Mouse (Mus musculus): ENCODE results near the gene Col25a1. TPM values are rescaled to one million over a fixed set of nuclear protein-coding genes. Genes with fewer than 3 reads are reported as not detected.

Gene Col25a1
- polyA plus RNA-seq, 1 experiment, result 2.8 TPM

DNA sequence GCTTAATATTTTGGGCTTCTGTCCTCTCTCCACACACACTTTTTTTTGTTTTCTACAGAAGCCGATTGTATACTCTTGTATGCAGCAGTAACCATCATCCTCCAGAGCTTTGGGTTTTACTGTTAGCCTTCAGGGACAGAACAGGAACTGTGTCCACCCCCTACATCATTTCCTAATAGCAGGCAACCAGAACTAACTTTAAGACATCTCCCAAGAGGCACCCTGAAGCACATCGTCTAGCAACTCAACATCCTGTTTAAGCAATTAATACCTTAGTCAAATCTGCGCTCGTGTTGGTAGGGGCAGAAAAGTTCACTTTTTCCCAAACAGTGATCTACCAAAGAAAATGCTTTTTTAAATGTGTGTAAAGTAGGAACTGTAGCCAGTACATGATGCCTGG, 357.5 kb downstream of the Col25a1 start:
- Histone ChIP-seq H3K36me3 (ENCODE audit: control insufficient read depth, insufficient read depth) (no peaks in the 10 kb centered on the region), H3K27me3 (ENCODE audit: control insufficient read depth, insufficient read depth, insufficient read length) (no peaks in the 10 kb centered on the region), H3K4me3 (no peak overlapping the region), H3ac (ENCODE audit: control insufficient read depth, insufficient read length) (no peak overlapping the region), H3K79me2 (ENCODE audit: control insufficient read depth, insufficient read depth) (no peaks in the 10 kb centered on the region), H3K4me2 (ENCODE audit: low read depth) (no peak overlapping the region)
- no peak for TF ChIP-seq SRF (IDR thresholded peaks at IDR 0.05; ENCODE audit: control insufficient read depth, insufficient read length, low read depth)
- TF ChIP-seq POLR2A (IDR thresholded peaks at IDR 0.05; ENCODE audit: insufficient read length, low read depth), result no peak
- TF ChIP-seq POLR2AphosphoS2 (IDR thresholded peaks at IDR 0.05; ENCODE audit: insufficient read length, low read depth), result no peak
- TF ChIP-seq E2F4 (IDR thresholded peaks at IDR 0.05; ENCODE audit: insufficient read depth), result no peak
- TF ChIP-seq MYOD1 (IDR thresholded peaks at IDR 0.05; ENCODE audit: control insufficient read depth in 1 of 3, insufficient read length in 2 of 3, low read depth in 2 of 3), result no peak
- TF ChIP-seq CEBPB (IDR thresholded peaks at IDR 0.05; ENCODE audit: insufficient read depth, poor library complexity, severe bottlenecking), result no peak
- no peak for TF ChIP-seq MYOG (IDR thresholded peaks at IDR 0.05; ENCODE audit: control insufficient read depth in 1 of 3, insufficient read depth in 1 of 3, insufficient read length in 2 of 3, low read depth in 2 of 3)
- TF ChIP-seq USF1 (IDR thresholded peaks at IDR 0.05; ENCODE audit: low read depth), result no peak
- no peak for TF ChIP-seq REST (IDR thresholded peaks at IDR 0.05; ENCODE audit: insufficient read depth, insufficient read length)
- TF ChIP-seq TCF12 (IDR thresholded peaks at IDR 0.05; ENCODE audit: insufficient read depth, poor library complexity, severe bottlenecking), result no peak
- no peak for TF ChIP-seq MAX (IDR thresholded peaks at IDR 0.05; ENCODE audit: low read depth)

DNA sequence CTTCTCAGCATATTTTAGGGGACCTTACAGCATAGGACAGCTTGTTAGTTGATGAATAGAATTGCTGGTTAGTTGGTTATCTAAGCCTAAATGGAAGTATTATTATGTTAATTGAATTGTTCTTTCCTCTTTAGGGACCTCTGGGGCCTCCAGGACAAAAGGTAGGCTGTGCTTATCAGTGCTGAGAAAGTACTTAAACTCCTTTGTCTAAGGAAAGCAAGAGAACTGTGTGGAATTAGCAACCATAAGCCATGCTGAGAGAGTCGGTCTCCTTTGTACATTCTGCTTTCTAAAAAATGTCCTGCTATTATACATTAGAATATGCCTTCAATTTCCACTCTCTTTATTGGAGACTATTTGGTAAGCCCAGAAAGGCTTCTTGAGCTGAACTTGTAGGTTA, 362.9 kb downstream of the Col25a1 start:
- TF ChIP-seq MYOG (IDR thresholded peaks at IDR 0.05; ENCODE audit: control insufficient read depth in 1 of 3, insufficient read depth in 1 of 3, insufficient read length in 2 of 3, low read depth in 2 of 3), result no peak
- Histone ChIP-seq H3ac (ENCODE audit: control insufficient read depth, insufficient read length) (no peak overlapping the region), H3K4me3 (no peak overlapping the region), H3K36me3 (ENCODE audit: control insufficient read depth, insufficient read depth) (no peaks in the 10 kb centered on the region), H3K4me2 (ENCODE audit: low read depth) (no peak overlapping the region), H3K79me2 (ENCODE audit: control insufficient read depth, insufficient read depth) (no peaks in the 10 kb centered on the region), H3K27me3 (ENCODE audit: control insufficient read depth, insufficient read depth, insufficient read length) (no peaks in the 10 kb centered on the region)

DNA sequence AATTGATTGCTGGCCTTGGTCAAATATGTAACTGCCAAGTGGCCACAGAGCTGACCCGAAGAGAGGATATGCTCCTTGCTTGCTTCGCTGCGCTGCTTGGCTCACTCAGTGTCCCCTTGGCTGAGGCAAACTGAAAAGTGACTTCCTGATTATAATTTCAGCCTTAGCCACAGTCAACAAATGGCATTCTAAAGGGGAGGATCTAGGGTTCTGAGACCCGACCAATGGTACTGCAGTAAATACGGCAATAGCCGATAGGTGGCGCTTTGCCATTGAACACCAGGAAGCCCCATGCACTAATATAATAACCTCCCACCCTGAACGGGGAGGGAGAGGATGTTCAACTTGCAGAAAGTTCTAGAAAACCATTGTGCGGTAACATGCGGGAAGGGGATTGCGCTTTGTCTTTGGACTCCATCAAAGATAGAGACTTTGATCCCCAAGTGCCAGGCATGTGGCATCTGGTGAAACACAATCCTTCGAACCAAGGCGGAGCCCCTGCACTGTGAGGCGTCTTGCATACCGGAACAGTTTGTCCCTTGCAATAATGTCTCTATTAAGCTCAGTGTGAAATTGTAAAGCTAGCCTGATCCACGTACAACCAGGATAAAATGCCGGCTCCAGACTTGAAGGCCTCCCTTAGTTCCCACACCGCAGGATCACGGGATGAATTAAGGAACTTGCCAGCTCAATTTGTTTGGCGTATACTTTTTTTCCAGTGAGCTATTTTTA, 363.5 kb downstream of the Col25a1 start:
- no peak overlapping the region for H3K4me3 ChIP-seq
- H3K79me2 ChIP-seq (ENCODE audit: control insufficient read depth, insufficient read depth), result no peaks in the 10 kb centered on the region
- H3K27me3 ChIP-seq (ENCODE audit: control insufficient read depth, insufficient read depth, insufficient read length), result no peaks in the 10 kb centered on the region
- H3ac ChIP-seq (ENCODE audit: control insufficient read depth, insufficient read length), result no peak overlapping the region
- no peaks in the 10 kb centered on the region for H3K36me3 ChIP-seq (ENCODE audit: control insufficient read depth, insufficient read depth)
- peak overlapping the region; percentile 30 for H3K4me2 ChIP-seq (ENCODE audit: low read depth)
- TF ChIP-seq REST (IDR thresholded peaks at IDR 0.05; ENCODE audit: insufficient read depth, insufficient read length) (no peak), SRF (IDR thresholded peaks at IDR 0.05; ENCODE audit: control insufficient read depth, insufficient read length, low read depth) (no peak), POLR2A (IDR thresholded peaks at IDR 0.05; ENCODE audit: insufficient read length, low read depth) (no peak), MYOG (IDR thresholded peaks at IDR 0.05; ENCODE audit: control insufficient read depth in 1 of 3, insufficient read depth in 1 of 3, insufficient read length in 2 of 3, low read depth in 2 of 3) (no peak), CEBPB (IDR thresholded peaks at IDR 0.05; ENCODE audit: insufficient read depth, poor library complexity, severe bottlenecking) (no peak), TCF12 (IDR thresholded peaks at IDR 0.05; ENCODE audit: insufficient read depth, poor library complexity, severe bottlenecking) (no peak), USF1 (IDR thresholded peaks at IDR 0.05; ENCODE audit: low read depth) (no peak), E2F4 (IDR thresholded peaks at IDR 0.05; ENCODE audit: insufficient read depth) (no peak), TCF3 (IDR thresholded peaks at IDR 0.05; ENCODE audit: insufficient read length, low read depth) (no peak), MYOD1 (IDR thresholded peaks at IDR 0.05; ENCODE audit: control insufficient read depth in 1 of 3, insufficient read length in 2 of 3, low read depth in 2 of 3) (no peak), POLR2AphosphoS2 (IDR thresholded peaks at IDR 0.05; ENCODE audit: insufficient read length, low read depth) (no peak), MAX (IDR thresholded peaks at IDR 0.05; ENCODE audit: low read depth) (no peak)

DNA sequence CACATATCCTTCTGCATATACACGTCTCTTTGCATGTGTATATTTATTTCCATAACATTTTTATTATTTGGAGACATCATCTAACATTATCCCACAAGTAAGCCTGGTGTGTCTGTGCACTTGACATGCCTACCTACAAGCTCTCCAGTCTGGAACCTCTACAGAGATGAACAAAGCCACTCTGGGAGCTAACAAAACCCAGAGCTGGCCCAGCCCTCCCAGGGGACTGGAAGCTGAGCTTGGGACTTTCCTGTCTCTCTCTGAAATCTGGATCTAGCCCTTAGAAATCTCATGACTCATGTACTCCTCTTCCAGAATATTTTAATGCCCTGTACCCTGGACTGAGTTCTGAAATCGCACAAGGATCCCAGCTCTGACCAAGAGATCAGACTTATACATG, 365.7 kb downstream of the Col25a1 start:
- Histone ChIP-seq H3K79me2 (ENCODE audit: control insufficient read depth, insufficient read depth) (no peaks in the 10 kb centered on the region), H3ac (ENCODE audit: control insufficient read depth, insufficient read length) (no peak overlapping the region), H3K4me2 (ENCODE audit: low read depth) (no peak overlapping the region), H3K4me3 (no peak overlapping the region), H3K27me3 (ENCODE audit: control insufficient read depth, insufficient read depth, insufficient read length) (no peaks in the 10 kb centered on the region), H3K36me3 (ENCODE audit: control insufficient read depth, insufficient read depth) (no peaks in the 10 kb centered on the region)
- TF ChIP-seq POLR2A (IDR thresholded peaks at IDR 0.05; ENCODE audit: insufficient read length, low read depth), result no peak

DNA sequence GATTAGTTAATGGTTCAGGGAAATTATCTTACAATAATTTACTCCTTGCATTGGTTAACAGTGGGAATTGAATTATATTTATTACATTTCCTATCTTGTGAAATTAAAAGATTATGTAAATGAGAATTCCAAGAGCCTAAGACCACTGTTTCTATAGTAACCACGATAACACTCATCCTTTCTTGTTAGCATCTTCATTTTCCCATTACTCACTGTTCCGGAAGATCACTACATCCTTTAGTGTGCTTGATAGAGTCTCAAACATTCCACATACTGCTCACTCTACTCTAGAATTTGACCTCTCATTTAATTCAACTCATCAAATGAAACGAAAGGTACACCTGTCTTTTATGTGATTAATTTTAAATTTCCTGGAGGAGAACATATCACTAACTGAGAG, 370.4 kb downstream of the Col25a1 start:
- no peaks in the 10 kb centered on the region for H3K27me3 ChIP-seq (ENCODE audit: control insufficient read depth, insufficient read depth, insufficient read length)
- TF ChIP-seq REST (IDR thresholded peaks at IDR 0.05; ENCODE audit: insufficient read depth, insufficient read length) (no peak), USF1 (IDR thresholded peaks at IDR 0.05; ENCODE audit: low read depth) (no peak), POLR2AphosphoS2 (IDR thresholded peaks at IDR 0.05; ENCODE audit: insufficient read length, low read depth) (no peak), TCF12 (IDR thresholded peaks at IDR 0.05; ENCODE audit: insufficient read depth, poor library complexity, severe bottlenecking) (no peak), CEBPB (IDR thresholded peaks at IDR 0.05; ENCODE audit: insufficient read depth, poor library complexity, severe bottlenecking) (no peak), SRF (IDR thresholded peaks at IDR 0.05; ENCODE audit: control insufficient read depth, insufficient read length, low read depth) (no peak)
- H3K79me2 ChIP-seq (ENCODE audit: control insufficient read depth, insufficient read depth), result no peaks in the 10 kb centered on the region
- no peak overlapping the region for H3ac ChIP-seq (ENCODE audit: control insufficient read depth, insufficient read length)
- H3K36me3 ChIP-seq (ENCODE audit: control insufficient read depth, insufficient read depth), result no peaks in the 10 kb centered on the region
- no peak overlapping the region for H3K4me3 ChIP-seq
- no peak overlapping the region for H3K4me2 ChIP-seq (ENCODE audit: low read depth)
